ENCODE assay signal across 27 mouse cellular contexts in the genomic region with DNA sequence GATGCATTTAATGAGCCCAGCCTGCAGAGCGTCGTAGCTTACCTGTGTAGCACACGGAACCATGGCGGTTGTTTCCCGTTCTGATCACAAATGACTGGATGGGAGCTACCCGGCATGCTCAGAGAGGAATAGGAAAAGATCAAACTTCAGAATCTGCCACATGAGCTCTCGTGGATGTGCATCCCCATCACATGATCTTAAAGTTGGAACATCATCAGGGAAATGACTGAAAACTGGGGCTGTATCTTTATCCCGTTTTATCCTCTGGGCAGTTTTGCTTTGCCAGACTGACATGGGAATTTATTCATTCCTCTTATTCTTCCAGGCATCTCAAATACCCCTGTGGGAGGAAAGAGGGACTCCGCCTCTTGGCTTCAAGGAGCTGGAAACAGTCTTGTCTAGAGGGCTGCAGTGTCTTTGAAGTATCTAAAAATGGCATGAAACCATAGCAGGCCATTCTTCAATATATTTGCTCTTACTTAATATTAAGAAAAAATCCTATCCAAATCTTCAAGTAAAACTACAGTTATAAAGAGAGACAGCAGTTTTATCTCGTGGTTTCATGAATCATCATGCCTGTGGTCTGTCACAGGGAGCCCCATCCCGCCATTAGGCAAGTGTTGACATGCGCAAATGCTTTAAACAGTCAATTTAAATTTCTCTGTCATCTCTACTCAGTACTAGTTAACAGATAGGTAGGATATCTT.
A peak's percentile ranks its signal among the peaks of the same experiment; 100 is the strongest.
DNase-seq lines count a peak whose midpoint lies in the region; ATAC-seq and TF ChIP-seq lines count a peak whose summit lies in the region.
"Had no signal": no experiment of that assay in that cellular context is flagged by ENCODE, and none has a peak within 500 bp of the region (broad histone marks: within the 10 kb centered on the region; RNA-seq: fewer than 3 reads in every experiment).

No protein-coding gene starts in this region.

- TF ChIP-seq CTCF in C2C12 (IDR thresholded peaks at IDR 0.05; ENCODE audit: control insufficient read depth, insufficient read depth, insufficient read length): no peak

- H3K79me3 ChIP-seq in C2C12 (ENCODE audit: low read depth): no peaks in the 10 kb centered on the region

- intact Hi-C loops in gastrocnemius, postnatal 14 days (cut with DNase I; ENCODE audit: low total_unique reads): no loop called here

- no peak overlapping the region for H3K4me2 ChIP-seq in midbrain, embryonic 11.5 days
- H3K4me2 ChIP-seq: embryonic facial prominence, embryonic 12.5 days; heart, embryonic 11.5 days; hindbrain, embryonic 12.5 days; intestine, embryonic 15.5 days; liver, embryonic 12.5 days; neural tube, embryonic 15.5 days had no signal

- peak; percentile 71 for ATAC-seq in common myeloid progenitor, adult 5-6 weeks (replicated peaks; ENCODE audit: low read depth, poor library complexity, severe bottlenecking)
- ATAC-seq in midbrain, embryonic 11.5 days (ENCODE audit: low FRiP score): no peak
- ATAC-seq: forebrain, embryonic 16.5 days; hindbrain, postnatal 0 days; intestine, embryonic 15.5 days; liver, embryonic 12.5 days; liver, postnatal 0 days had no signal

- H3K4me3 ChIP-seq in C2C12 (ENCODE audit: insufficient read depth, poor library complexity, severe bottlenecking): no peak overlapping the region
- H3K4me3 ChIP-seq in midbrain, embryonic 11.5 days (ENCODE audit: low read depth, low read length): no peak overlapping the region
- H3K4me3 ChIP-seq: embryonic facial prominence, embryonic 12.5 days; hindbrain, embryonic 12.5 days; intestine, embryonic 15.5 days; liver, embryonic 12.5 days; neural tube, embryonic 15.5 days had no signal

- no peaks in the 10 kb centered on the region for H3K79me2 ChIP-seq in C2C12 (ENCODE audit: control insufficient read depth, insufficient read depth)

- WGBS in midbrain, embryonic 11.5 days: 88% methylated on average over 12 of the region's 12 CpGs

- H3K9ac ChIP-seq in midbrain, embryonic 11.5 days (ENCODE audit: low read length): no peak overlapping the region
- H3K9ac ChIP-seq: embryonic facial prominence, embryonic 12.5 days; hindbrain, embryonic 12.5 days; intestine, embryonic 15.5 days; liver, embryonic 12.5 days; liver, postnatal 0 days; neural tube, embryonic 15.5 days had no signal

- no peaks in the 10 kb centered on the region for H3K27me3 ChIP-seq in C2C12 (ENCODE audit: control insufficient read depth, insufficient read depth, insufficient read length)
- H3K27me3 ChIP-seq in midbrain, embryonic 11.5 days (ENCODE audit: control insufficient read depth, insufficient read depth, low read length): no peaks in the 10 kb centered on the region
- H3K27me3 ChIP-seq: embryonic facial prominence, embryonic 12.5 days; hindbrain, embryonic 12.5 days; intestine, embryonic 15.5 days; liver, embryonic 12.5 days; neural tube, embryonic 15.5 days had no signal

- no peaks in the 10 kb centered on the region for H3K36me3 ChIP-seq in C2C12 (ENCODE audit: control insufficient read depth, insufficient read depth)
- no peaks in the 10 kb centered on the region for H3K36me3 ChIP-seq in midbrain, embryonic 11.5 days (ENCODE audit: control insufficient read depth, insufficient read depth, low read length)
- H3K36me3 ChIP-seq: embryonic facial prominence, embryonic 12.5 days; hindbrain, embryonic 12.5 days; intestine, embryonic 15.5 days; liver, embryonic 12.5 days; neural tube, embryonic 15.5 days had no signal

- no peaks in the 10 kb centered on the region for H3K9me3 ChIP-seq in midbrain, embryonic 11.5 days (ENCODE audit: control insufficient read depth, low read length)
- H3K9me3 ChIP-seq: embryonic facial prominence, embryonic 12.5 days; hindbrain, embryonic 12.5 days; intestine, embryonic 15.5 days; liver, embryonic 12.5 days; neural tube, embryonic 15.5 days had no signal

- H3K27ac ChIP-seq in midbrain, embryonic 11.5 days (ENCODE audit: low read depth, low read length): no peak overlapping the region
- H3K27ac ChIP-seq: embryonic facial prominence, embryonic 12.5 days; hindbrain, embryonic 12.5 days; hindbrain, postnatal 0 days; intestine, embryonic 15.5 days; kidney, postnatal 0 days; liver, embryonic 12.5 days; macrophage; neural tube, embryonic 15.5 days had no signal

- H3ac ChIP-seq in C2C12 (ENCODE audit: control insufficient read depth, insufficient read length, low read depth): no peak overlapping the region

- peaks cover 3% of the 10 kb centered on the region; the same call in 1 of the 2 replicates for H3K4me1 ChIP-seq in midbrain, embryonic 11.5 days (ENCODE audit: control insufficient read depth, insufficient read depth, low read length)
- H3K4me1 ChIP-seq: intestine, embryonic 15.5 days; liver, embryonic 12.5 days had no signal

- peak; percentile 22 for DNase-seq in gastrocnemius, postnatal 14 days
- DNase-seq in gastrocnemius, postnatal 4 days (ENCODE audit: low spot score in 2 of 2): no peak
- no peak for DNase-seq in spleen, postnatal 10 days (ENCODE audit: low spot score in 2 of 2)
- no peak for DNase-seq in embryo, embryonic 11 days
- DNase-seq in midbrain, embryonic 11.5 days (ENCODE audit: low spot score, missing footprints): no peak
- DNase-seq: adrenal gland, postnatal 25 days; cerebellum, adult 11-12 months; cerebellum, postnatal 10 days; kidney, adult 2 months; kidney, postnatal 4 days; liver, postnatal 0 days; midbrain, embryonic 14.5 days; retina, postnatal 1 day; right cerebral cortex, postnatal 14 days; thymus, postnatal 25 days had no signal

TF ChIP-seq in C2C12, 6 proteins besides CTCF, POLR2A, EP300 and RAD21:
- TF ChIP-seq CEBPB (IDR thresholded peaks at IDR 0.05; ENCODE audit: low read depth) (no peak), MYOG (IDR thresholded peaks at IDR 0.05; ENCODE audit: control insufficient read depth, extremely low read depth, insufficient read length) (no peak), FOSL1 (IDR thresholded peaks at IDR 0.05; ENCODE audit: insufficient read depth, low read length, poor library complexity, severe bottlenecking) (peak; percentile 20), USF1 (IDR thresholded peaks at IDR 0.05; ENCODE audit: low read depth) (peak; percentile 74)
